Mouse (Mus musculus) kidney, adult 2 months (tissue): ENCODE results near the gene Fkbp5. TPM values are rescaled to one million over a fixed set of nuclear protein-coding genes. Genes with fewer than 3 reads are reported as not detected.
"Not testable (repeated sequence)": the region's sequence is repeated elsewhere in the genome, so short reads cannot be mapped to it uniquely, and the experiment has no call there.

ENCODE experiments used
- DNase-seq: peaks from one replicate; pipeline ENCODE4 v3.0.0; 2021
- H3K27ac ChIP-seq: fragments of 200-500 bp; 2 replicates; pipeline ENCODE4 v1.5.1; 2012; ENCODE audit warnings: low read depth, low read length, control low read depth, inconsistent platforms; ENCODE audit not compliant: insufficient read depth
- H3K27me3 ChIP-seq: fragments of 200-500 bp; replicated peaks from 2 replicates; pipeline ENCODE4 v1.6.1; 2012; ENCODE audit warnings: mild to moderate bottlenecking, moderate library complexity, low read length, inconsistent platforms; ENCODE audit not compliant: control insufficient read depth, insufficient read depth
- H3K36me3 ChIP-seq: fragments of 200-500 bp; 2 replicates; pipeline ENCODE4 v1.6.1; 2012; ENCODE audit warnings: mild to moderate bottlenecking, moderate library complexity, low read length, inconsistent platforms; ENCODE audit not compliant: control insufficient read depth, insufficient read depth
- H3K4me1 ChIP-seq: fragments of 200-500 bp; 2 replicates; pipeline ENCODE4 v1.6.1; 2011; ENCODE audit warnings: low read length; ENCODE audit not compliant: control insufficient read depth, insufficient read depth
- H3K4me3 ChIP-seq: fragments of 200-500 bp; 2 replicates; pipeline ENCODE4 v1.5.1; 2011; ENCODE audit warnings: mild to moderate bottlenecking, low read depth, low read length, control low read depth; ENCODE audit not compliant: insufficient read depth
- CTCF ChIP-seq: fragments of 200-500 bp; conservative IDR thresholded peaks from 2 replicates; pipeline ENCODE4 v1.5.1; 2011; ENCODE audit warnings: low read depth, mild to moderate bottlenecking, control low read depth, low read length, moderate library complexity, mixed read lengths; ENCODE audit not compliant: insufficient read depth, insufficient read length
- POLR2A ChIP-seq: fragments of 200-500 bp; IDR thresholded peaks from one replicate; pipeline ENCODE4 v1.6.1; 2011; ENCODE audit warnings: low read depth, low read length, control low read depth
- WGBS: fragments of 180-500 bp; shearing (Covaris S2); methylation state at CpG from one replicate; pipeline ENCODE4 v1.1.7; 2018; 5-methylcytosine and 5-hydroxymethylcytosine counted together
- polyA plus RNA-seq: library from polyadenylated mRNA; depleted of rRNA; stranded (reverse); fragments of >200 nt; gene quantifications from 2 replicates; pipeline ENCODE4 v1.2.3, GENCODE M21; 2012

Gene Fkbp5
- polyA plus RNA-seq, 1 experiment: 13.4 TPM

GRCm38 (mm10) chr17:28362653-28363292 is 154.6 kb downstream of the Fkbp5 start:
- H3K36me3 ChIP-seq: no peaks in the 10 kb centered on the region
- DNase-seq: no peak
- no peak for TF ChIP-seq CTCF
- no peak for TF ChIP-seq POLR2A
- no peak overlapping the region for H3K4me3 ChIP-seq
- no peak overlapping the region for H3K27ac ChIP-seq
- H3K27me3 ChIP-seq: no peaks in the 10 kb centered on the region; the same call in 1 of the 2 replicates
- WGBS: 18% methylated on average over 25 of the region's 25 CpGs
- no peaks in the 10 kb centered on the region for H3K4me1 ChIP-seq

GRCm38 (mm10) chr17:28361921-28362652 is 155.2 kb downstream of the Fkbp5 start:
- TF ChIP-seq CTCF (no peak), POLR2A (no peak)
- no peaks in the 10 kb centered on the region for H3K36me3 ChIP-seq
- no peaks in the 10 kb centered on the region; the same call in 1 of the 2 replicates for H3K27me3 ChIP-seq
- H3K27ac ChIP-seq: no peak overlapping the region
- no peak overlapping the region for H3K4me3 ChIP-seq
- 57% methylated on average over 11 of the region's 11 CpGs for WGBS
- no peaks in the 10 kb centered on the region for H3K4me1 ChIP-seq
- no peak for DNase-seq

- Histone ChIP-seq H3K36me3 (no peaks in the 10 kb centered on the region), H3K4me1 (no peaks in the 10 kb centered on the region), H3K4me3 (no peak overlapping the region), H3K27ac (no peak overlapping the region), H3K27me3 (no peaks in the 10 kb centered on the region; the same call in 1 of the 2 replicates)
- no peak for TF ChIP-seq POLR2A
- TF ChIP-seq CTCF: no peak
- DNase-seq: no peak
- 80% methylated on average over 9 of the region's 9 CpGs for WGBS
Observed at GRCm38 (mm10) chr17:28360531-28361277, 156.6 kb downstream of the Fkbp5 start.

- not testable (repeated sequence) for H3K27ac ChIP-seq, H3K36me3 ChIP-seq, H3K4me1 ChIP-seq, H3K4me3 ChIP-seq, DNase-seq, H3K27me3 ChIP-seq
- 36% methylated on average over 24 of the region's 24 CpGs for WGBS
Observed at GRCm38 (mm10) chr17:28358576-28359261, 158.6 kb downstream of the Fkbp5 start.

- no peaks in the 10 kb centered on the region for H3K4me1 ChIP-seq
- H3K4me3 ChIP-seq: no peak overlapping the region
- no peaks in the 10 kb centered on the region for H3K27me3 ChIP-seq
- DNase-seq: no peak
- 79% methylated on average over 12 of the region's 12 CpGs for WGBS
- H3K36me3 ChIP-seq: no peaks in the 10 kb centered on the region
- TF ChIP-seq CTCF (no peak), POLR2A (no peak)
- no peak overlapping the region for H3K27ac ChIP-seq
Observed at GRCm38 (mm10) chr17:28355871-28356270, 161.5 kb downstream of the Fkbp5 start.

GRCm38 (mm10) chr17:28352018-28352417 is 165.3 kb downstream of the Fkbp5 start:
- 69% methylated on average over 11 of the region's 11 CpGs for WGBS
- TF ChIP-seq CTCF: no peak
- TF ChIP-seq POLR2A: no peak
- H3K4me3 ChIP-seq: no peak overlapping the region
- H3K27ac ChIP-seq: no peak overlapping the region
- H3K4me1 ChIP-seq: peaks cover 7% of the 10 kb centered on the region; the same call in 1 of the 2 replicates
- no peaks in the 10 kb centered on the region for H3K27me3 ChIP-seq
- no peak for DNase-seq
- H3K36me3 ChIP-seq: no peaks in the 10 kb centered on the region
